Mouse (Mus musculus): ENCODE results near the gene Jade2. TPM values are rescaled to one million over a fixed set of nuclear protein-coding genes. Genes with fewer than 3 reads are reported as not detected.

Jade2 gene
- polyA plus RNA-seq, 1 experiment from 2014 or later = 0.59 TPM

DNA sequence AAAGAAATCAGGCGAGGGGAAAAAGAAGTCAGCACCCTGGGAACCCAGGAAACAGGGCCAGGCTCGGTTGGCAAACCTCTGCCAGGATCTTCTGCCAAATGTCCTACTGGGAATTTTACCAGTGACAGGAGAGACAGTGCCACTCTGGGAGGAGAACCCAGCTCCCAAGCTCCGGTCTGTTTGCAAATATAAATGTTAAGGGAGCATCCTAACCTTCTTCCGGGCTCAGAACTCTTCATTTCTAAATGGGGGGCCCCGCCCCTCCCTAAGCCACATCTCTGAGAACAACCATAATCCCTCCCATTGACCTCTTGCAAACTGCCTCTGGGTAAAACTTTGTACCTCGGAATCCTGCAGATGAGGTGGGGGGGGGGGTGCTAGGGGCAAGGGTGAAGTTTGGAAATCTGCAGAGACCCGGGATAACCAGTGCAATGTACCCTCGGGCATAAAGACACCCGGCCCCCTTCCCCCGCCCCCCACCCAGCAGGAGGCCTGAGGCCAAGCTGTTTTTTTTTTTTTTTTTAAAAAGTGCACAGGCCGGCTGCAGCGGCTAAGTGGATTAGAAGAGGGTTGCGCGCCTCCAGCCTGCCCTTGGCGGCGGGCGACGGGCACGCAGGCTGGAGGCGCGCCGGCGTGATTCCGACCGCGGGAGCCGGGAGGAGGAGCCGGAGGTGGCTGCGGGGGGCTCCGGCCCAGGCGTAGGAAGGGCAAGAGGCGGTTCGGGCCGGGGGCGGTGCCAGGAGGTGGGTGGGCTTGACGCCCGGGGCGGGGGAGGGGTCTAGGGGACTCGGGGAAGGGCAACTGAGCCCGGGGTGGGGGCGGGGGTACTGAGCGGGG, 2.3 kb downstream of the Jade2 start:
- Histone ChIP-seq H3K4me1 (replicated peaks; ENCODE audit: control insufficient read depth, insufficient read depth, low read length) (peaks cover 11% of the 10 kb centered on the region), H3K9ac (ENCODE audit: low read depth, low read length) (peak overlapping the region; percentile 72), H3K9me3 (ENCODE audit: control insufficient read depth, low read length) (no peaks in the 10 kb centered on the region), H3K4me2 (peak overlapping the region; percentile 92), H3K27ac (ENCODE audit: low read depth, low read length) (peak overlapping the region; percentile 53; the same call in 1 of the 2 replicates), H3K4me3 (ENCODE audit: low read depth, low read length) (peak overlapping the region; percentile 66), H3K36me3 (ENCODE audit: control insufficient read depth, insufficient read depth, low read length) (no peaks in the 10 kb centered on the region), H3K27me3 (replicated peaks; ENCODE audit: control insufficient read depth, insufficient read depth, low read length) (peaks cover 15% of the 10 kb centered on the region)
- WGBS = 6% methylated on average over 40 of the region's 42 CpGs
- peak; percentile 37 for DNase-seq (ENCODE audit: low spot score)
- peak; percentile 76 for ATAC-seq (replicated peaks; ENCODE audit: low FRiP score)

DNA sequence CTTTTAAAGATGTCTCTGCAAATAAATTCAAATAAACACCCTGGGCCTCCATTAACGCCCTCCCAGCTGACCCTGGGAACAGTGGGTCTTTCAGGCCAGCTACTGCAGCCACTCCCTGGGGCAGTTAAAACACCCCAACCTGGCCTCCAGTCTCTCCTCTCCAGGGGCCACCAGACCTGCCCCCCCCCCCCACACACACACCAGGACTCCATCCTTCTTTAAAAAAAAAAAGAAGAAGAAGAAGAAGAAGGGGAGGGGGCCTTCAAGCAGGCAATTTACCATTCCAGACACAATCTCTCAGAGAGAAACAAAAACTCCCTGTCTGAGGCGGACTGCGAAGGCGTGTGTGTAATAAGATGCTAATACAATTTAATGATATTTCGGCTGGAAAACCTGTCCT, 4.9 kb downstream of the Jade2 start:
- Histone ChIP-seq H3K4me1 (replicated peaks; ENCODE audit: control insufficient read depth, insufficient read depth, low read length) (peaks cover 8% of the 10 kb centered on the region), H3K4me2 (no peak overlapping the region), H3K4me3 (ENCODE audit: low read depth, low read length) (no peak overlapping the region), H3K27me3 (replicated peaks; ENCODE audit: control insufficient read depth, insufficient read depth, low read length) (no peaks in the 10 kb centered on the region), H3K9me3 (ENCODE audit: control insufficient read depth, low read length) (no peaks in the 10 kb centered on the region), H3K9ac (ENCODE audit: low read depth, low read length) (no peak overlapping the region), H3K27ac (ENCODE audit: low read depth, low read length) (no peak overlapping the region; the same call in 1 of the 2 replicates), H3K36me3 (ENCODE audit: control insufficient read depth, insufficient read depth, low read length) (no peaks in the 10 kb centered on the region)
- DNase-seq (ENCODE audit: low spot score) (no peak), ATAC-seq (replicated peaks; ENCODE audit: low FRiP score) (no peak)
- WGBS = 80% methylated on average over 5 of the region's 5 CpGs

DNA sequence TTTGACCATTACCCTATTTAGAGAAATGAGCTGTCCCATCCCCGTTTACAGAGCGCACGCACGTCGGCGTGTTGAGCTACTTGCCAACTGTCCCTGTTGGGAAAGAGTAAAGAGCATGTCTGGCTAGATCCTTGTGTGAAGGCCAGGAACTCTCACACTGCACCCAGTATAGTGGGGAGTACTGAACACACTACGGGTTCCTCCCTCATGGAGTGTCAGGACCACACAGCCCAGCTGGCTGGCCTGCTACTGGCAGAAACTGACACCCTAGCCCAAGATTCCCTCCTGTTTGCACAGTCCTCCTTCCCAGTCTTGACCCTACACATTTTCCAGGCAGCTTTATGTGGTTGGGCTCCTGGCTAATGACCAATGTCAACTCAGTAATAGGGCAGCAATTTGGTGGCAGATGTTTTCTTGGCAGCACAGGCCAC, 5.3 kb downstream of the Jade2 start:
- ATAC-seq (replicated peaks; ENCODE audit: low FRiP score) (no peak), DNase-seq (ENCODE audit: low spot score) (no peak)
- H3K9ac ChIP-seq (ENCODE audit: low read depth, low read length) = no peak overlapping the region
- no peak overlapping the region for H3K4me2 ChIP-seq
- H3K4me3 ChIP-seq (ENCODE audit: low read depth, low read length) = no peak overlapping the region
- 85% methylated on average over 7 of the region's 7 CpGs for WGBS
- no peaks in the 10 kb centered on the region for H3K9me3 ChIP-seq (ENCODE audit: control insufficient read depth, low read length)
- H3K27ac ChIP-seq (ENCODE audit: low read depth, low read length) = no peak overlapping the region; the same call in 1 of the 2 replicates
- H3K27me3 ChIP-seq (replicated peaks; ENCODE audit: control insufficient read depth, insufficient read depth, low read length) = no peaks in the 10 kb centered on the region
- peaks cover 8% of the 10 kb centered on the region for H3K4me1 ChIP-seq (replicated peaks; ENCODE audit: control insufficient read depth, insufficient read depth, low read length)
- H3K36me3 ChIP-seq (ENCODE audit: control insufficient read depth, insufficient read depth, low read length) = no peaks in the 10 kb centered on the region

DNA sequence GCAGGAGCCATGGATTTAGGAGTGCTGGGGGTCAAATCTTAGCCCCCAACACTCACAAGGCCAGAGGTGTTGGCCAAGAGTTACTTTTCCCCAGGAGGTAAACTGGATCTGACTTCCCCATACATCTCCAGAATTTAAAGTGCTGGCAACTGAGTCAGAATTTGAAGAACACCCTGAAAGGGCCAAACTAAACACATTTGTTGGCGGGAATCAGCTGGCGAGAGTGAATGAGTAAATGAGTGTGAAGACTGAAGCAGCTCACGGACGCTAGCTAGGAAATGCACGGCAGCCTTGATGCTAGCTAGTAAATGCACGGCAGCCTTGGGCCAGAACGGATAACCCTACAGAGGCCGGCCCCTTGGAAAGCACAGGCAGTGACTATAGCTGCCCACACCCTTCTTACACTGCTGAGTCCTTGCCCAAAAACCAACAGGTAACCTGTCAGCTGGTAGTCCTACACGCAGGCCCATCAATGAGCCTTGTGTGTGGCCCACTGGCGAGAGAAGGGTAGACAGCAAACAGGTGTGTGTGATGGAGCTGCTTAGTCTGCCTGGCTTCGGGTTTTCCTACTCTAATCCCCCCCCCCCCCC, 6.6 kb downstream of the Jade2 start:
- H3K9ac ChIP-seq (ENCODE audit: low read depth, low read length) = no peak overlapping the region
- 85% methylated on average over 11 of the region's 11 CpGs for WGBS
- no peak for ATAC-seq (replicated peaks; ENCODE audit: low FRiP score)
- H3K9me3 ChIP-seq (ENCODE audit: control insufficient read depth, low read length) = no peaks in the 10 kb centered on the region
- H3K27ac ChIP-seq (ENCODE audit: low read depth, low read length) = no peak overlapping the region
- DNase-seq (ENCODE audit: low spot score) = no peak
- no peak overlapping the region for H3K4me3 ChIP-seq (ENCODE audit: low read depth, low read length)
- no peak overlapping the region for H3K4me2 ChIP-seq
- H3K27me3 ChIP-seq (replicated peaks; ENCODE audit: control insufficient read depth, insufficient read depth, low read length) = no peaks in the 10 kb centered on the region
- H3K4me1 ChIP-seq (replicated peaks; ENCODE audit: control insufficient read depth, insufficient read depth, low read length) = peaks cover 8% of the 10 kb centered on the region
- no peaks in the 10 kb centered on the region for H3K36me3 ChIP-seq (ENCODE audit: control insufficient read depth, insufficient read depth, low read length)

DNA sequence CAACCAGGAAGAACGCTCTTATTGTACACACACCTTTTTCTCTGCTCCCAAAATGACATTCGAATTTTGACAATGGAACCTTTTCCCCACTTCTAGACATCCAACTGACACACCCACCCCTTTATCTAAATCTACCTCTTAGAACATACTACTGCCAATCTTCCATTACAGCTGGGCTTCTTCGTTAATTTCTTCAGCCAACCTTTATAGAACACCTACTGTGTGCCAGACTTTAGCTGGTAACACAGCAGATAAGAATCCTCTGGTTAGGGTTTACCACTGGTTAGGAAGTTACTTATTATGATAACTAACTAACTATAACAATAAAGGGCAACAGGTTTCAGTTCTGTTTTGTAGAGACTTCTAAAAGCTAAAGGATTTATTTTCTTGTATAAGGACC, 9.1 kb downstream of the Jade2 start:
- 76% methylated on average over 3 of the region's 3 CpGs for WGBS
- H3K27me3 ChIP-seq (replicated peaks; ENCODE audit: control insufficient read depth, insufficient read depth, low read length) = no peaks in the 10 kb centered on the region
- ATAC-seq (replicated peaks; ENCODE audit: low FRiP score) (no peak), DNase-seq (ENCODE audit: low spot score) (no peak)
- no peaks in the 10 kb centered on the region for H3K36me3 ChIP-seq (ENCODE audit: control insufficient read depth, insufficient read depth, low read length)
- H3K27ac ChIP-seq (ENCODE audit: low read depth, low read length) = no peak overlapping the region
- no peaks in the 10 kb centered on the region for H3K9me3 ChIP-seq (ENCODE audit: control insufficient read depth, low read length)
- no peak overlapping the region for H3K4me2 ChIP-seq
- no peak overlapping the region for H3K4me3 ChIP-seq (ENCODE audit: low read depth, low read length)
- H3K4me1 ChIP-seq (replicated peaks; ENCODE audit: control insufficient read depth, insufficient read depth, low read length) = no peaks in the 10 kb centered on the region
- H3K9ac ChIP-seq (ENCODE audit: low read depth, low read length) = no peak overlapping the region

DNA sequence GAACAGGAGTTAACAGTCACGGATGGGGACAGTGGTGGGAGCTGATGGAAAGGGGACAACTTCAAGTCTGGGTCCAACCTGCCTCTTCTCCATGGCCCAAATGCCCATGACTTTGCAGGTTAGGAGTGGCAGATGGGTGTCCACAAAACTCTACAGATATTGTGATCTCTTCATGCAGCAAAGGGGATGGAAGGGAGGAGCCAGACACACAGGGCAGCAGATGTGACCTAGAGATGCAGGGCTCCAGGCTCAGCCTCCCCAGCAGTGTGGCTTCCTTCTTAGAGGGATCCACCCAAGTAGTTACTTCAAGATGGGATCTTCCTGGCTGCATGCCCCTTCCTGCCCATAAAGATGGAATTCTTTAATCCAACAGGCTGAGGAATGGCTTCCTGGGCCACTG, 9.6 kb downstream of the Jade2 start:
- no peak overlapping the region for H3K4me2 ChIP-seq
- 84% methylated on average over 1 of the region's 1 CpGs for WGBS

DNA sequence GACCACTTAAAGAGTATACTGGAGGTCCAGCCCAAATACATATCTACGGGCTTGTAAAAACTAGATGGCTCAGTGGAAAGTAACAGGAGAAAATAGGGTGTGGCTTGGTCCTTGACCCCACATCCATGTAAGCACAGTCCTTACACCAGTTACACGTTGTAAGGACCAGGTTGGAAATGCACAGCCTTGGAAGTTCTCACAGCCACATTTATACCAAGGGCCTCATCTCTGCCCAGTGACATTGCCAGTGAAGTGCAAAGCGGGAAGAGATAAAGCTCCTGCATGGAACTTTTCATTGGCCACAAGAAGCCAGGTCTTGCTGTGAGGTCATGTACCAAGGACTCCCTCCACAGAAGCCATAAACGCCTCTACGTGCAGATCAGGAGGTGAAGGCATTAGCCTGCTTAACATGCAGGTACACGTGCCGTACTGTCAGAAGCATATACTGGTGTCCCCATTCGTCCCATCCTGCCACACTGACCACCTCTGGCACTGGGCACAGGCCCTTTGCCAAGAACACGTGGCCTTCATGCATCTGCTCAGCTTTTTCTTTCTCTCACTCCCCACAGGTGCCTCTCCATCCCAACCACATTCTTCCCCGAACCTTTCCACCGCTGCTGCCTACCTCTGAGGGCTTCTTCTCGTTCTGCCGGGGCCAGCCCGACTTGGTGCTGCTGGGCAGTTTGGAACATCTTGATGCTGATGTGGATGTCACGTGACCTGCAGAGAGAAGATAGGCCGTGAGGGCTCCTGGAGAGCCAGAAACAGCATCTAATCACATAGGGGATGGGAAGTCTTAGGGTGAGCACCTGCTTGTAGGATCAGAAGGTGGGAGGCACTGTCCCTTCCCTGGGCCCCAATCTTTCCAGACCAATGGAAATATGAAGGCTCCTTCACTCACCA, 11.2 kb downstream of the Jade2 start:
- H3K9ac ChIP-seq (ENCODE audit: low read depth, low read length) = no peak overlapping the region
- H3K27ac ChIP-seq (ENCODE audit: low read depth, low read length) = no peak overlapping the region
- no peaks in the 10 kb centered on the region for H3K9me3 ChIP-seq (ENCODE audit: control insufficient read depth, low read length)
- no peaks in the 10 kb centered on the region for H3K27me3 ChIP-seq (replicated peaks; ENCODE audit: control insufficient read depth, insufficient read depth, low read length)
- no peak for ATAC-seq (replicated peaks; ENCODE audit: low FRiP score)
- H3K36me3 ChIP-seq (ENCODE audit: control insufficient read depth, insufficient read depth, low read length) = no peaks in the 10 kb centered on the region
- H3K4me1 ChIP-seq (replicated peaks; ENCODE audit: control insufficient read depth, insufficient read depth, low read length) = peaks cover 3% of the 10 kb centered on the region
- DNase-seq (ENCODE audit: low spot score) = no peak
- no peak overlapping the region for H3K4me3 ChIP-seq (ENCODE audit: low read depth, low read length)
- 86% methylated on average over 16 of the region's 16 CpGs for WGBS
- H3K4me2 ChIP-seq = no peak overlapping the region

More for the DNA sequence above, 9.6 kb downstream of the Jade2 start:
- Histone ChIP-seq H3K27ac (ENCODE audit: low read depth, low read length) (no peak overlapping the region), H3K9ac (ENCODE audit: low read depth, low read length) (no peak overlapping the region), H3K36me3 (ENCODE audit: control insufficient read depth, insufficient read depth, low read length) (no peaks in the 10 kb centered on the region), H3K4me1 (replicated peaks; ENCODE audit: control insufficient read depth, insufficient read depth, low read length) (no peaks in the 10 kb centered on the region), H3K9me3 (ENCODE audit: control insufficient read depth, low read length) (no peaks in the 10 kb centered on the region), H3K4me3 (ENCODE audit: low read depth, low read length) (no peak overlapping the region), H3K27me3 (replicated peaks; ENCODE audit: control insufficient read depth, insufficient read depth, low read length) (no peaks in the 10 kb centered on the region)
- DNase-seq (ENCODE audit: low spot score) (no peak), ATAC-seq (replicated peaks; ENCODE audit: low FRiP score) (0 out of 2 replicates have a peak, but pooled peaks have one; percentile 53)

DNA sequence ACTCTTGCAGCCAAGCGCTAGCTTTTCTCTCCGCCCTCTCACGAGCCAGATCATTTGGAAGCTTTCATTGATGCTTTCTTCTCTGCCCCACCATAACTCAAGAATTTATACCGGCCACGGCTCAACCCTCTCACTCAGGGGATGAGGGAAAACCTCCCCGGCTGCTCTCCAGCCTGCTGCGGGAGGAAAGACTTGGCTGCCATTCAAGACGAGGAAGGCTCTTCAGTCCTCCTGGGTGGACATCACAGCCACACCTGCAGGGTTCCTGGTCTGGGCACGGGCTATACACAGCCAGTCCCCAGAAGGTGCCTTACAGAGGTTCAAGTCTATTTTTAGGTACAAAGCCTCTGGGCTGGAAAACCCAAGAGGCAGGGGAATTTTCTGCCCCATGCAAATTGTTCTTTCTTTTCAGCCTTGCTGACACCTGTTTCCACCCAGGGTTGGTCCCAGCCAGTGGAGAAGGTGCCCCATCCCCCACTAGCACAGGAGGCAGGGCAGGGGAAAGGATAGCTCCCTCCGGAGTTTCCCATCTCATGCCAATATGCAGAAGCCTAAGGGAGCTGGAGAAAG, 12.8 kb downstream of the Jade2 start:
- no peaks in the 10 kb centered on the region for H3K36me3 ChIP-seq (ENCODE audit: control insufficient read depth, insufficient read depth, low read length)
- H3K27ac ChIP-seq (ENCODE audit: low read depth, low read length) = no peak overlapping the region
- peaks cover 18% of the 10 kb centered on the region for H3K4me1 ChIP-seq (replicated peaks; ENCODE audit: control insufficient read depth, insufficient read depth, low read length)
- no peak overlapping the region for H3K4me3 ChIP-seq (ENCODE audit: low read depth, low read length)
- DNase-seq (ENCODE audit: low spot score) (no peak), ATAC-seq (replicated peaks; ENCODE audit: low FRiP score) (no peak)
- no peak overlapping the region for H3K4me2 ChIP-seq
- H3K9me3 ChIP-seq (ENCODE audit: control insufficient read depth, low read length) = no peaks in the 10 kb centered on the region
- no peaks in the 10 kb centered on the region for H3K27me3 ChIP-seq (replicated peaks; ENCODE audit: control insufficient read depth, insufficient read depth, low read length)
- H3K9ac ChIP-seq (ENCODE audit: low read depth, low read length) = no peak overlapping the region
- 82% methylated on average over 10 of the region's 10 CpGs for WGBS
